Mouse (Mus musculus) heart, adult 8-10 months (tissue): ENCODE results near the gene Tmprss15. TPM values are rescaled to one million over a fixed set of nuclear protein-coding genes. Genes with fewer than 3 reads are reported as not detected.

Experiments used
- DNase-seq: peaks from one replicate; pipeline ENCODE4 v3.0.0; 2022; ENCODE audit warnings: low spot score
- total RNA-seq, 4 experiments: library from RNA; stranded (reverse); gene quantifications; 2 replicates each; pipeline ENCODE4 v1.2.4; 2022

The Tmprss15 gene
- total RNA-seq: not detected

DNA sequence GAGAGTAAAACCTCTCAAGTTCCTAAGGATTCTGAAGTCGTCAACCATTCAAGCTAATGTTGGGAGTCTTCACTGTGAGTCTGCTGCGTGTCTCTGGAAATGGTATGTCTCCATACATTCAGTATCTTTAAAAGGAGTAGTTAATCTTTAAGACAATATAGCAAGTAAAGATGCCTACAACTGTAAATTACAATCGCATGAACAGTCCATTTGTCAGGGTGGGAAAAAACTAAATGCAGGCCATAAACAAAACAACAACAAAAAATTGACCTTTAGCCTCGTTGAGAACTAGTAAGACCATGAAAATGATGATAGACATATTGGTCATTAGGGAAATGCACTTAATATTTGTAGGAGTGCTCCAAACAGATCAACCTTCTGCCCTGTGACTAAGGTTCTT lies at the start of gene Tmprss15:
TSS of gene Tmprss15 (minus strand) at position 101 of the 400 bp plus-strand sequence.
- DNase-seq: no peak

DNA sequence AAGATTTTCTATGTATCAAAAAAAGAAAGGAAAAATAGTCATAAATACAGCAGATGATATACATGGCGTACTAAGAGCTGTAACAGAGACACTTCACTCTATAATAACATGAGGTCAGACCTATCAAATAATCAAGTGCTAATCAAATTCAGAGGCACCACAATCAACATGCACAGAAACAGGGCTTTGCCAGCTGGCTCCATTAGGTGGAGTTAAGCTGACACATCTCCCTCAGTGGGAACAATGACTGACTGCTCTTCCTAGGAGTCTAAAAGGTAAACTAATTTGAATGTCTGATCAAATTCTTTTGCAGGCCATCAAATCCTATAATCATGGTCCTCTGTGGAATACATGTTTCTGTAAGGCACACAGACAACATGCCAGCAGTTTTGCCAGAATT lies 24.0 kb upstream of the Tmprss15 start:
- no peak for DNase-seq

DNA sequence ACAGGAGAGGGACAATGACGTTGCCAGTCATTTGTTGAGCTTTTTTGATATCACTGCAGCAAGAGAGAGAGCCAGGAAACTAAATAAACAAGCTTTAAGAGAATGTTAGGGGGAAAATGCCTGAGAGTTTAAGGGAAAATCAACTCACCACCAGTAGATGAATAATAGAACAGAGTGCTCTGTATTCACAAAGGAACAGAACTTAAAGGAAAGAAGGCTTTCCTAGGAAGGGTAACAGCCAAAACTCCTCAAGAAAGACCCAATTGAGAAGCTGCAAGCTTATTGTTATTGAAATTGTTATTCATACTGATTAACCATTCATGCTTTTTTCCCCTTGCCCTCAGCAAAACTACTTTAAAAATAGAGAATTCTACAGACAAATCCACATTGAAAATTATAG lies 18.6 kb upstream of the Tmprss15 start:
- DNase-seq: no peak

DNA sequence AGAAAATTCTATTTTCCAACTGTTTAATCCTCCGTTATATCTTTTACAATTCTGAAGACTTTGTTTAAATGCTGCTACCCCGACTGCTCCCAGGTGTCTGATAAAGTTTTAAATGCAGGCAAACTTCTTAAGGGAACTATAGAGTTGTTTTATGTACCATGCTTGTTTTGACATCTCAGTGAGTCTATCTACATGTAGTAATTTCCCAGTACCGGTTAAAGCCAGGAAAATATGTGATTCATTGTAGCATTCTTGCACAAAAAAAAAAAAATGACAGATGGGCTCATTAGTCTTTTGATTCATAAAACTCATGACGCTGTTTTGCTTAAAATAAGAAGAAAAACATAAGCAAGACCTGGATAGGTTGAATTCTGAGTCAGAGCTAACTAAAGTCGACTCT lies 18.1 kb upstream of the Tmprss15 start:
- DNase-seq: no peak

DNA sequence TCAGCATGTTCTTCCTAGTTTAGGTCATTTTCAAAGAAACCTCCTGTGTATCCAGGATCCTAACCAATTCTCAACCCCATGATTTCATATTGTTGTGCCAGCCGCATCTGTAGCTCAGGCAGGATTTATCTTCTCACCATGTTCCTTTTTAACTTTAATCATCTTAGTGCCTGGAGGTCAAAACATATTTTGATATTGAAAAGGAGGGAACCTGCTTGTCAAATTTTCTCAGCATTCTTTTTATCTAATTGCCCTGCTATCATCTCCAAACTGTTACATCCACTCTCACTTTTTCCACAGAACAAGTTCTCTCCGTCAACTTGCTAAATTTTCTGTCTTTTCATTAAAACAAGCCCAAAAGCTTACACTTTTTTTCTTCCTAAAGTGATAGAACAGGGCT lies 9.4 kb upstream of the Tmprss15 start:
- no peak for DNase-seq

GRCm38 (mm10) chr16:79098321-79098720 lies 7.4 kb upstream of the Tmprss15 start:
- DNase-seq: no peak

- DNase-seq: no peak
Measured at GRCm38 (mm10) chr16:79086550-79086949, 4.3 kb downstream of the Tmprss15 start.

DNA sequence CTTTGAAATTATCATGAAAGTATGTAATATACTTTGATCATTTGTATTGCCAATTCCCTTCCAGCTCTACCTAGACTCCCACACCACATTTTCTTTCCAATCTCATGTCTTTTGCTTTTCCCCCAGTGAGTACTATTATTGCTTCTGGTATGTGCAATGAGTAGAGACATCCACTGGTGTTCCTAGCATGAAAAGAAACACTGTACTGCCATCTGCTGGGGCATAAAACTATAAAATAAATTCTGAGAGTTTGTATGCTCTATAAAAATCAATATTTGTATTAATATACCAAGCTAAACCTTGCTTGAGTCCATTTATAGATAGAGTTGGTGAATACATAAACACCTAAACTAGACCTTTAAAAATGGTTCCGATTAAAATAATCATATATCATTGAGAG lies 27.0 kb downstream of the Tmprss15 start:
- no peak for DNase-seq

GRCm38 (mm10) chr16:79058775-79059558 lies 31.9 kb downstream of the Tmprss15 start:
- no peak for DNase-seq

DNA sequence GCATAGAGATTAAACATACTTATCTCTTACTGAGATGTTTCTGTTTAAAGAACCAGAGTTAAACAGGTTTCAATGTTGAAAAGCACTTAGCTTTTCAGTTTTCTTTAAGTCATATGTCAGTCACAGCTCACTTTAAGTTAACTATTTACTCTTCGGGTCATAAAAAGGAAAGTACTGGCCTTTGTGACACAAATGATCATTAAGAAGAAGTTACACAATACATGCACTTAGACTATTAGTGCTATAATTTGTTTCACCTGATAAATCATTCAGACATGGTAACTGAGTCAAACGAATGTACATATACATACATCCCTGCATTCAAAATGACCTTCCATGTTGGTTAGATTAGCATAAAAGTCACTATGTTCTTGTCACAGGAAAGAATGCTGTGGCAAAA lies 58.3 kb downstream of the Tmprss15 start:
- DNase-seq: no peak

GRCm38 (mm10) chr16:79002812-79003211 lies 88.1 kb downstream of the Tmprss15 start:
- DNase-seq: no peak

- DNase-seq: no peak
Measured at GRCm38 (mm10) chr16:79001679-79002078, 89.2 kb downstream of the Tmprss15 start.

DNA sequence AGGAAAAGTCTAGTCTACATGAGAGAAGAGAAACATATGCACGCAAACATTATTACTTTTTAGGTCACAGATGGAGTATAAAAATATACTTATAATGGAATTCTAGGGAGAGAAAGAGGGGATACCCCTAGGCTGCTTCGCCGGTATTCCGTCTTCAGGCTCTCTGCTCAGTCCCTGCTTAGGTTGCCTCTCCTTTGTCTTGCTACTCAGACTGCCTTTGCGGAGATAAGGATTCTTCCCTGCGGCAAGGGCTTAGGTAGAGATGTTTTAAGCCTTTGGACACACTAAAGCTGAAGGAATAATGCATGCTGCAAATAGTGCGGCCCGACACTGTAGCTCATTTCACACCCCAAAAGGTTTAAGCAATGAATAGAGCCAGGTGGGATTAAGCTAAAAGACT lies 114.5 kb downstream of the Tmprss15 start:
- no peak for DNase-seq

- DNase-seq: no peak
Measured at GRCm38 (mm10) chr16:78974099-78974498, 116.8 kb downstream of the Tmprss15 start.

DNA sequence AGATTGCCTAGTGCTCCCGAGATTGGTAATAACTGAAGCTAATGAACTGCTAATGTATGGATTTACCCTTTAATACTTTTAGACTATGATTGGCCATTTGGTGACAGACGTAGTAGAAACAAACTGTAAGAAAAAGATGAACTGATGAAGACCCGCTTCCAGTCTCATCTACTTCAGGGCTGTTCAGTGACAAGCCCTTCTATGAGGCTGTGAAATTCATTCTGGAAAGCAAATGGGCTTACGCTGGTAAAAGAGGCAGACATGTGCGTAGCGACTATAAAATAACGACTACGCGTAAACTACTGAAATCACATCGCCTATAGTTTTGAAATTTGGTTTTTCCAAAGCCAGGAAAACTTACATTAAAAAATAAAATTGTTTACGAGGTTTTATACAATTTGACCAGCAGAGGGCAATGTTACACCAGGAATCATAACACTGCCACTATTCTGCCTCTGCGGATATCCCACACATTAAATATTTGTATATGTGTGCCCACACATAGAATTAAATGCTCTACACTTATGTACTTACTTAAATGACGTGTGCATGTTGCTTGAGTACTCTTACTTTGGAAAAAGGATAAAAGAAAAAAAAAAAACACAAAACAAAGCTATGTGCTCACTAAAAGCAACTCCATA lies 121.7 kb downstream of the Tmprss15 start:
- DNase-seq: no peak

GRCm38 (mm10) chr16:78957434-78957833 lies 133.5 kb downstream of the Tmprss15 start:
- DNase-seq: no peak

- peak; percentile 4 for DNase-seq
Measured at GRCm38 (mm10) chr16:78950359-78950758, 140.5 kb downstream of the Tmprss15 start.

DNA sequence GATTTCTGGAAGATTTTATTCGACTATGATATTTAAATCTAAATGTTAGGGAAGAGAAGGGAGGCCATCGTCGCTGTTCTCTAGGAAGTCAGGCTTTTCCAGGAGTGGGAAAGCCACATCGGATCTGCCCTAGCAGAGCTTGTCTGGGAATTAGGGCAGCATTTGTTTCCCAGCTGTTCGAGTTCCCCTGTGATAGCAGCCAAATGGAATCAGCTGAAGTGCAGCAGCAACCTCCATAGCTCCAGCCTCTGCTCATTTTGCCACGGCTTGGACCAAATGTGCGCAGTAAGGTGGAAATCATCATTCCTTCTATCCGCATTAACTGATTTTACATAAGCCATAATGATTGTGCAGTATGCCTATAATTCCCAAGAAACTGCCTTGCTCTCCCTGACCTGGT lies 153.1 kb downstream of the Tmprss15 start:
- peak; percentile 9 for DNase-seq

GRCm38 (mm10) chr16:78934298-78934697 lies 156.6 kb downstream of the Tmprss15 start:
- no peak for DNase-seq

DNA sequence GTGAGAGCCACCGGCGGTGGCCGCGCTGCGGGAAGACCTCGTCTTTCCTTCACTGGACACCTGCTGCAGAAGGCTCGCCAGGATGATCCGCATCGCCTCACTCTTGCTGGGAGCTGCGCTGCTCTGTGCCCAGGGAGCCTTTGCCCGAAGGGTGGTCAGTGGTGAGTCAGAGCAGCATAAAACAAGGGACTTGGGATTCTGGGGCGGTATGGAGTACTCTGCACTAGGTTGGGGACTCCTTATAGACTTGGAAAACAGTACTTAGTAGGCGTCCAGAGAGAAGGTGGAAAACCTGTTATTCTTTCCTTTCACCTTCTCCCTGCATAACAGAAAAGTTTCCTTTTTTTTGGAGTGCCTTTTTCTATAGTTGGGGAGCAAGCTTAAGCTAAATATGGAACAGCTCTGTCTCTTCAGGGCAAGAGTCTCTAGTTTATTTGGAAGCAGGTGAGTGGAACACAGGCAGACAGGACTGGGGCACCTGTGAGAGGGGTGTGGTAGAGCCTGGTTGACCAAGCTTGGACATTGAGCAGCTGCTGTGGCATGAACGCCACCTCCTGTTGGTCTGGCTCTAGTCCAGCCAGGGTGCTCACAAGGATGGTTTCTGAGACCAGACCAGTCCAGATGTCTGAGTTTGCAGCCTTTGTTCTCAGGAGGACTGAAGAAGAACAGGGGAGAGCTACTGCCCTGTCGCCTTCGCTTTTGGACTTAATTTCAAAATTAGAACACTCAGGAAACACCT lies 159.4 kb downstream of the Tmprss15 start:
- DNase-seq: no peak

DNA sequence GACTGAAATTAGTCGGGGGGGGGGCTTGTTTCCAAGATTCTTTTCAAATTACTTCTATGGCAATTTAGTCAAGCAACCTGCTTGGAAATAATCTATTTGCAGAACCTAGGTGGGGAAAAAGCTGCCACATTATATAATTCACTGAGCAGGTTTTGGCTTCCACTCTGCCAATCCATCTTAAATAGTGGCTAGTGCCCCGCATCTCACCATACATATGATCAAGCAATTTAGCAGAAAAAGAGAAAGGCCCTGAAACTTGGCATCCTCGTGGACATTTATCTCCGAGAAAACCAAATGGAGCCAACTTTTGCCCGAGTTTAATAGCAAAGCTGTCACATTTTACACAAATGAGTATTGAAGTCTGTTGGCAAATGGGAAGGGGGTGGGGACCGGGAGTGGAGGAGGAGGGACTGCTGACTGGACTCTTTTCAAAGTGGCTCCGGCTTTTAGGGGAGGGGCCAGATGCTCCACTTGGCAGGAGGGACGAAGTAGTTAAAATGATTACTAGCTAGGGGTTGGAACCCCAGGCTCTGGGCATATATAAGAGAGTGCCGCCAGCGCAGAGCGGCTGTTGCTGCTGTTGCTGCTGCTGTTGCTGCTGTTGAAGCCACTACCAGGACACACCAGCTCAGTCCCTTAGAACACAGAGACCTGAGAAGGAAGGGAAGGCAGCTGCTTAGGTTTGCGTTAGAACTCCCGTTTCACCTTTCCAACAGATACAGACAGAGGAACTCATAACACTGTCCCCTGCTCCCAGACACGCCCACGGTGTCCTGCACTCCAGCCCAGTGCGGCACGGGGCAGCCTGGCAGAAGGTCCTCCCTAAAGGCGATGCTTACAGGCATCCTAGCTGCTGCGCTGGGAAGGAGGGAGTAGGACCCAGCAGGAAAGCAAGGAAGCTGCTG lies 160.3 kb downstream of the Tmprss15 start, which contains the start of gene Chodl:
TSS of gene Chodl (plus strand) at position 567 of the 905 bp plus-strand sequence.
- DNase-seq: no peak
